Mouse (Mus musculus): ENCODE results near the gene Chpf.

The Chpf gene

DNA sequence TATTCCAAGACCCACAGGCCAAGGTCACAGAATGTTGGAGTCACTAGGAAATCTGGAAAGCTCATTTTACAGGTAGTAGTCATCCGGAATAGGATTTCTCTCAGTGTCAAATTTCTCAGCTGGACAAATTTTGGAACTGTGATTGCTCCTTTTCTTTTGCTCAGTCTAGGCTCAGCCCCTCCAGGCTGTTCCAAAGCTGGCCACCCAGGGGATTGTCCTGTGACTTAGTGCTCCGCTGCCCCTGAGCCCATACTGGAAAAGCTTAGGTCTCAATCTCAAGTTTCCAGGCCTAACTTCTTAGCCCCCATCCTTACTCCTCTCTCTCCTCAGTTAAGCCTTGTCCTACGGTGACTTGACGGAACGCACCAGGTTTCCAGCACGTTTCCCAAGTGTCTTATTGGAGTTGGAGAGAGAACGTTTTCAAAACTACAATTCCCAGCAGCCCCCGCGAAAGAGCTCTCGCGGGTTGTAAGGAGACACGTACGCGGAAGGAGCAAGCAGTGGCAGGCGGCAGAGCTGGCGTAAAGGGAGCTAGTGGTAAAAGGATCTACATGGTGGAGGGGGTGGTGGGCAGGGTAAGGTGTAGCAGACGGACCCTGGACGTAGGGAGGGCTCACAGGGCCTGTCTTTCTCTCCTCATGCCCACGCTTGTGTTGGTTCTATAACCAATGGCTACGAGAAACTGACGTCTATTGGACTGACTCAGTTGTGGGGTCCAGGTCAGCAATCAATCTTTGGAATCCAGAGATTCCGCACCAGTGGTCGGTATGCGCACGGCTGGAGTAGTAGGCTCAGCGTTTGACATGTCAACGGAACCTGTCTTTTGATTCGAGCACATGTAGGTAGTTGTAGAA, 43.4 kb downstream of the Chpf start, which contains the start of gene Gmppa:
Gmppa (plus strand) TSS at position 456 of the 854 bp plus-strand sequence.
- DNase-seq: peak; percentile 93

DNA sequence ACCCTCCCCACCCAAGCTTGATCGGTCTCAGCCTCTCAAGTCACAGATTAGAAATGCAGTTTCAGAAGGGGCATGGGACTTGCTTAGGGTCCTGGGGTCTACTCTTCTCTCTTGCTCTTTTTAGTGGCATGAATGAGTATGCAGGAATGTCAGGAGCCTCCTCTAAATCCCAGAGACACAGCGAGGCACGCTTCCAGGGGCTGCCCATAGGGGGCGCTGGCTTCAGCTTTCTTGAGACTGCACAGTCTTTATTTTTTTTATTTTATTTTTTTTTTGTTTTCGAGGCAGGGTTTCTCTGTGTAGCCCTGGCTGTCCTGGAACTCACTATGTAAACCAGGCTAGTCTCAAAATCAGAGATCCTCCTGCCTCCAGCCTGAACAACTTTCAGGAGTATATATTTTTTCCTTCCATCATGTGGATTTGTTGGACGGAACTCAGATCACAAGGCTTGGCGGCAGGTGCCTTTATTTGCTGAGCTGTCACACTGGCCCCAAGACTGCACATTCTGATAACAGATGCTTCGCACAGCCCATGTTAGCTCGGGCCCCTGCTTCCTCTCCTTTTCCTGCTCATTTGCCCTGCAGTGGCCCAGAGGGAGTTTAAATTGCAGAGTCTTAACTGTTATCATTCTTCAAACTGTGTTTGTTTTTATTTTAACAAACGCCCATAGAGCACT, 53.2 kb downstream of the Chpf start:
- peak; percentile 50 for DNase-seq
